Mouse (Mus musculus) CH12.LX (cell line): ENCODE data around the gene Prickle2. TPM values are rescaled to one million over a fixed set of nuclear protein-coding genes. Genes with fewer than 3 reads are reported as not detected.

ENCODE experiments used
- DNase-seq: peaks from one replicate; pipeline ENCODE4 v3.0.0-alpha.2; 2013; ENCODE audit errors: extremely low read depth
- H3K27ac ChIP-seq: 2 replicates; pipeline ENCODE4 v1.5.1; 2012; ENCODE audit warnings: low read depth, mild to moderate bottlenecking, control low read depth, moderate library complexity; ENCODE audit not compliant: insufficient read depth
- H3K27me3 ChIP-seq: replicated peaks from 2 replicates; pipeline ENCODE3; 2012; ENCODE audit warnings: inconsistent platforms
- H3K36me3 ChIP-seq, 2 experiments: replicated peaks in 1 of 2; 2 replicates each; pipeline versions ENCODE3 to v1.6.1; 2012; ENCODE audit warnings: inconsistent platforms in 1 of 2, low read length in 1 of 2, mild to moderate bottlenecking in 1 of 2, mixed read lengths in 1 of 2, moderate library complexity in 1 of 2; ENCODE audit not compliant: control insufficient read depth in 1 of 2, insufficient read depth in 1 of 2
- H3K4me1 ChIP-seq, 2 experiments: 2 replicates each; pipeline ENCODE4 v1.6.1; 2012; ENCODE audit warnings: inconsistent platforms in 1 of 2, moderate library complexity in 1 of 2; ENCODE audit not compliant: insufficient read depth in 2 of 2, control insufficient read depth in 1 of 2
- H3K4me2 ChIP-seq: 2 replicates; pipeline ENCODE4 v1.6.1; 2012; ENCODE audit warnings: low read depth, mild to moderate bottlenecking, control low read depth; ENCODE audit not compliant: poor library complexity, insufficient read depth, severe bottlenecking
- H3K4me3 ChIP-seq, 3 experiments: fragments of 150-350 bp in 1 of 3; sonication (generic) in 1 of 3; replicated peaks in 1 of 3; 2 replicates each; pipeline versions ENCODE3 to v1.5.1; 2011 to 2012; ENCODE audit warnings: low read depth in 2 of 3, low read length in 2 of 3, mild to moderate bottlenecking in 2 of 3, moderate library complexity in 2 of 3, control low read depth in 1 of 3, improper control_type of control experiment in 1 of 3, inconsistent platforms in 1 of 3, mixed read lengths in 1 of 3; ENCODE audit not compliant: poor library complexity in 1 of 3
- H3K79me2 ChIP-seq: replicated peaks from 2 replicates; pipeline ENCODE4 v1.6.1; 2012; ENCODE audit warnings: mild to moderate bottlenecking, moderate library complexity; ENCODE audit not compliant: control insufficient read depth, poor library complexity, insufficient read depth, severe bottlenecking; ENCODE audit errors: extremely low read depth
- H3K9ac ChIP-seq: 2 replicates; pipeline ENCODE4 v1.6.1; 2012; ENCODE audit warnings: low read depth, mild to moderate bottlenecking, control low read depth, moderate library complexity; ENCODE audit not compliant: insufficient read depth
- H3K9me3 ChIP-seq: replicated peaks from 2 replicates; pipeline ENCODE3; 2012; ENCODE audit warnings: low read length, inconsistent platforms, mixed read lengths
- BHLHE40 ChIP-seq: IDR thresholded peaks from 2 replicates; pipeline ENCODE4 v1.6.1; 2011; ENCODE audit warnings: mild to moderate bottlenecking, low read depth, low read length, improper control_type of control experiment
- CHD1 ChIP-seq: IDR thresholded peaks from 2 replicates; pipeline ENCODE4 v1.6.1; 2012; ENCODE audit warnings: low read depth, low read length, improper control_type of control experiment, inconsistent platforms
- CTCF ChIP-seq, 2 experiments: IDR thresholded peaks in 1 of 2; conservative IDR thresholded peaks in 1 of 2; 2 replicates each; pipeline ENCODE4 v1.5.1; 2011 to 2012; ENCODE audit warnings: low read depth in 2 of 2, low read length in 2 of 2, improper control_type of control experiment in 1 of 2, inconsistent platforms in 1 of 2, mild to moderate bottlenecking in 1 of 2, moderate library complexity in 1 of 2
- E2F4 ChIP-seq: IDR thresholded peaks from 2 replicates; pipeline ENCODE4 v1.6.1; 2011; ENCODE audit warnings: low read depth, low read length, improper control_type of control experiment; ENCODE audit not compliant: insufficient replicate concordance
- ELF1 ChIP-seq: IDR thresholded peaks from 2 replicates; pipeline ENCODE4 v1.6.1; 2014; ENCODE audit warnings: low read depth, mild to moderate bottlenecking, inconsistent platforms, low read length, improper control_type of control experiment
- EP300 ChIP-seq: IDR thresholded peaks from 2 replicates; pipeline ENCODE4 v1.6.1; 2011; ENCODE audit warnings: low read length, improper control_type of control experiment
- HCFC1 ChIP-seq: IDR thresholded peaks from 2 replicates; pipeline ENCODE4 v1.6.1; 2012; ENCODE audit warnings: low read depth, mild to moderate bottlenecking, inconsistent platforms, low read length, improper control_type of control experiment
- MAZ ChIP-seq: IDR thresholded peaks from 2 replicates; pipeline ENCODE4 v1.6.1; 2012; ENCODE audit warnings: low read depth, mild to moderate bottlenecking, inconsistent platforms, low read length, improper control_type of control experiment, moderate library complexity
- MXI1 ChIP-seq: IDR thresholded peaks from 2 replicates; pipeline ENCODE4 v1.6.1; 2011; ENCODE audit warnings: mild to moderate bottlenecking, low read depth, low read length, improper control_type of control experiment
- NRF1 ChIP-seq: IDR thresholded peaks from 2 replicates; pipeline ENCODE4 v1.6.1; 2014; ENCODE audit warnings: low read depth, mild to moderate bottlenecking, inconsistent platforms, low read length, improper control_type of control experiment, moderate library complexity
- POLR2AphosphoS2 ChIP-seq: IDR thresholded peaks from 2 replicates; pipeline ENCODE4 v1.6.1; 2011; ENCODE audit warnings: low read depth, low read length, improper control_type of control experiment
- RAD21 ChIP-seq: IDR thresholded peaks from 2 replicates; pipeline ENCODE4 v1.6.1; 2011; ENCODE audit warnings: low read depth, mild to moderate bottlenecking, low read length, improper control_type of control experiment, moderate library complexity
- RCOR1 ChIP-seq: conservative IDR thresholded peaks from 2 replicates; pipeline ENCODE4 v1.6.1; 2012; ENCODE audit warnings: low read depth, mild to moderate bottlenecking, inconsistent platforms, low read length, improper control_type of control experiment
- TBP ChIP-seq: conservative IDR thresholded peaks from 2 replicates; pipeline ENCODE4 v1.6.1; 2011; ENCODE audit warnings: low read depth, low read length, improper control_type of control experiment
- TCF12 ChIP-seq: IDR thresholded peaks from 2 replicates; pipeline ENCODE4 v1.6.1; 2014; ENCODE audit warnings: low read depth, mild to moderate bottlenecking, inconsistent platforms, low read length, improper control_type of control experiment
- USF1 ChIP-seq: IDR thresholded peaks from 2 replicates; pipeline ENCODE4 v1.6.1; 2014; ENCODE audit warnings: low read depth, mild to moderate bottlenecking, inconsistent platforms, low read length, improper control_type of control experiment
- USF2 ChIP-seq: conservative IDR thresholded peaks from 2 replicates; pipeline ENCODE4 v1.6.1; 2011; ENCODE audit warnings: low read depth, low read length, improper control_type of control experiment
- ZC3H11A ChIP-seq: IDR thresholded peaks from 2 replicates; pipeline ENCODE4 v1.6.1; 2012; ENCODE audit warnings: low read depth, mild to moderate bottlenecking, inconsistent platforms, low read length, improper control_type of control experiment
- ZKSCAN1 ChIP-seq: IDR thresholded peaks from 2 replicates; pipeline ENCODE4 v1.6.1; 2012; ENCODE audit warnings: low read depth, inconsistent platforms, low read length, improper control_type of control experiment, borderline replicate concordance
- ZMIZ1 ChIP-seq: IDR thresholded peaks from 2 replicates; pipeline ENCODE4 v1.6.1; 2012; ENCODE audit warnings: low read depth, mild to moderate bottlenecking, inconsistent platforms, low read length, improper control_type of control experiment
- ZNF384 ChIP-seq: IDR thresholded peaks from 2 replicates; pipeline ENCODE4 v1.6.1; 2012; ENCODE audit warnings: low read depth, low read length, improper control_type of control experiment, inconsistent platforms
- dilution Hi-C: fragments of 300-500 bp; cut with MboI; formaldehyde crosslinking; loops from 2 replicates; pipeline ENCODE4 v1.14.3; 2020; ENCODE audit warnings: low sequenced_read_pairs; ENCODE audit not compliant: extremely low pct_unique_long_range_greater_than_20kb, extremely low pct_ligation_motif_present
- in situ Hi-C: fragments of 300-500 bp; cut with MboI; formaldehyde crosslinking; loops from 3 replicates; pipeline ENCODE4 v1.14.3; 2019; ENCODE audit warnings: low sequenced_read_pairs, low pct_ligation_motif_present, low pct_unique_long_range_greater_than_20kb, mixed read lengths
- polyA plus RNA-seq: library from polyadenylated mRNA; unstranded; fragments of >175 nt; gene quantifications from 2 replicates; pipeline ENCODE4 v1.2.1, GENCODE M21; 2012; ENCODE audit warnings: low read depth; ENCODE audit not compliant: insufficient read length
- total RNA-seq, 2 experiments: library from RNA; depleted of rRNA; stranded (reverse); fragments of 300-350 nt in 1 of 2; fragments of >200 nt in 1 of 2; gene quantifications; 2 replicates each; pipeline ENCODE4 v1.2.3; 2012 to 2014

The Prickle2 gene
- total and polyA plus RNA-seq, 3 experiments, result not detected

GRCm38 (mm10) chr6:92532331-92532730 is 173.6 kb downstream of the Prickle2 start:
- H3K9me3 ChIP-seq, result peaks cover 73% of the 10 kb centered on the region
- H3K4me3 ChIP-seq, result no peak overlapping the region
- H3K4me1 ChIP-seq, result no peaks in the 10 kb centered on the region
- no peak overlapping the region for H3K4me2 ChIP-seq
- H3K27me3 ChIP-seq, result no peaks in the 10 kb centered on the region
- H3K9ac ChIP-seq, result no peak overlapping the region
- DNase-seq, result no peak
- H3K36me3 ChIP-seq, result no peaks in the 10 kb centered on the region
- dilution Hi-C loops (no loop called here), in situ Hi-C loops (no loop called here)
- H3K27ac ChIP-seq, result no peak overlapping the region
- H3K79me2 ChIP-seq, result no peaks in the 10 kb centered on the region
- TF ChIP-seq CTCF (conservative IDR thresholded peaks at IDR 0.05 in 1 of 2, IDR thresholded peaks at IDR 0.05 in 1 of 2; ENCODE audit: low read depth in 2 of 2, low read length in 2 of 2) (no peak), USF2 (no peak), BHLHE40 (no peak), ZNF384 (no peak), E2F4 (no peak), TCF12 (no peak), MXI1 (no peak), HCFC1 (no peak), POLR2AphosphoS2 (no peak), NRF1 (no peak), EP300 (no peak), CHD1 (no peak), USF1 (no peak), RCOR1 (no peak), TBP (no peak)
- TF ChIP-seq, all 38 proteins: peak for 0

GRCm38 (mm10) chr6:92526212-92526611 is 179.7 kb downstream of the Prickle2 start:
- no peaks in the 10 kb centered on the region for H3K27me3 ChIP-seq
- no peaks in the 10 kb centered on the region for H3K79me2 ChIP-seq
- H3K9me3 ChIP-seq, result peaks cover 79% of the 10 kb centered on the region
- DNase-seq, result no peak
- dilution Hi-C loops, result no loop called here
- H3K9ac ChIP-seq, result no peak overlapping the region
- TF ChIP-seq E2F4 (no peak), HCFC1 (no peak), ZMIZ1 (no peak), ZC3H11A (no peak), MAZ (no peak), RAD21 (no peak), TBP (no peak), USF2 (no peak), ELF1 (no peak), RCOR1 (no peak), ZKSCAN1 (no peak)
- TF ChIP-seq, all 38 proteins: peak for 0
- Histone ChIP-seq H3K27ac (no peak overlapping the region), H3K36me3 (no peaks in the 10 kb centered on the region), H3K4me3 (no peak overlapping the region), H3K4me1 (no peaks in the 10 kb centered on the region), H3K4me2 (no peak overlapping the region)
- in situ Hi-C loops, result no loop called here
